Mouse (Mus musculus) cortical plate, adult 2 months (tissue): ENCODE measurements around the gene Rpl31.

Experiments
- CTCF ChIP-seq: fragments of 200-500 bp; IDR thresholded peaks from 2 replicates; pipeline ENCODE4 v1.5.1; 2011; ENCODE audit warnings: mild to moderate bottlenecking, control low read depth, low read length; ENCODE audit not compliant: insufficient read depth; ENCODE audit errors: extremely low read depth
- POLR2A ChIP-seq: fragments of 200-500 bp; IDR thresholded peaks from 2 replicates; pipeline ENCODE4 v1.6.1; 2011; ENCODE audit warnings: mild to moderate bottlenecking, low read length, control low read depth; ENCODE audit not compliant: insufficient read depth; ENCODE audit errors: extremely low read depth

DNA sequence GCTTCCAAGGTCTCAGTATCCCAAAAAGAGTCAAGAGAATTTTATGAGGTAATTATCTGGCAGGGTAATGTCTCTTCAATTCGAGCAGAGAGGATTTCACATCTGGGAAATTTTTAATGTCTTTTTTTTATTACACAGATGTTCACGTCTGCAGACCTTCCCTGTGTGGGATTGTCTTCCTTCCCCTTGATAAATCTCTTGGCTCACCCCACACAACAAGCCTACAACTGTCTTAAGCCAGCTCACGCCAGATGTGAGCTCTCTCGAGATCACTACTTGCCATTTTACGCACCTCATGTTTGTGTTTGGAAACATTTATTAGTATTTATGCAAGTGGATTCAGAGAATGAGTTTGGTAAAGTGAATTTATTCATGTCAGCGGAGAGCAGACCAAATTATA, 45.7 kb upstream of the Rpl31 start:
- TF ChIP-seq POLR2A (no peak), CTCF (no peak)
